In genomic region chr13:78187833-78188232, GRCm38 (mm10) we compare ENCODE assay signal across 17 mouse cellular contexts. TPM values are rescaled to one million over a fixed set of nuclear protein-coding genes. Genes with fewer than 3 reads are reported as not detected.
DNase-seq lines count a peak whose midpoint lies in the region; ATAC-seq lines count a peak whose summit lies in the region.
"Had no signal": no experiment of that assay in that cellular context is flagged by ENCODE, and none has a peak within 500 bp of the region (broad histone marks: within the 10 kb centered on the region; RNA-seq: fewer than 3 reads in every experiment).

No protein-coding gene starts in this region.

- H3K4me3 ChIP-seq in intestine, embryonic 14.5 days (ENCODE audit: low read depth, low read length) = no peak overlapping the region
- no peak overlapping the region for H3K4me3 ChIP-seq in intestine, embryonic 16.5 days (ENCODE audit: low read length)
- H3K4me3 ChIP-seq in forebrain, embryonic 13.5 days = peak overlapping the region; percentile 18
- H3K4me3 ChIP-seq in hindbrain, embryonic 13.5 days = no peak overlapping the region
- H3K4me3 ChIP-seq in midbrain, embryonic 13.5 days (replicated peaks) = peak overlapping the region; percentile 15
- H3K4me3 ChIP-seq: heart, embryonic 12.5 days had no signal

- H3K36me3 ChIP-seq in intestine, embryonic 14.5 days (ENCODE audit: control insufficient read depth, insufficient read depth, low read length) = no peaks in the 10 kb centered on the region; the same call in 1 of the 2 replicates
- H3K36me3 ChIP-seq in intestine, embryonic 16.5 days (ENCODE audit: control insufficient read depth, insufficient read depth, low read length) = no peaks in the 10 kb centered on the region
- H3K36me3 ChIP-seq in forebrain, embryonic 13.5 days (ENCODE audit: poor library complexity, severe bottlenecking) = peaks cover 51% of the 10 kb centered on the region
- H3K36me3 ChIP-seq in hindbrain, embryonic 13.5 days = peaks cover 17% of the 10 kb centered on the region
- peaks cover 19% of the 10 kb centered on the region for H3K36me3 ChIP-seq in midbrain, embryonic 13.5 days
- H3K36me3 ChIP-seq: G1E; heart, embryonic 12.5 days had no signal

- 59% methylated on average over 5 of the region's 5 CpGs for WGBS in intestine, embryonic 14.5 days
- 63% methylated on average over 5 of the region's 5 CpGs for WGBS in intestine, embryonic 16.5 days
- WGBS in forebrain, embryonic 13.5 days = 45% methylated on average over 5 of the region's 5 CpGs
- 49% methylated on average over 5 of the region's 5 CpGs for WGBS in hindbrain, embryonic 13.5 days
- WGBS in midbrain, embryonic 13.5 days = 43% methylated on average over 5 of the region's 5 CpGs

- H3K27ac ChIP-seq in intestine, embryonic 14.5 days (ENCODE audit: low read depth) = no peak overlapping the region
- no peak overlapping the region for H3K27ac ChIP-seq in intestine, embryonic 16.5 days (ENCODE audit: low read length)
- peak overlapping the region; percentile 97 for H3K27ac ChIP-seq in forebrain, embryonic 13.5 days
- H3K27ac ChIP-seq in hindbrain, embryonic 13.5 days = peak overlapping the region; percentile 75; the same call in 1 of the 2 replicates
- H3K27ac ChIP-seq in midbrain, embryonic 13.5 days = peak overlapping the region; percentile 92

- H3K4me2 ChIP-seq in intestine, embryonic 14.5 days (ENCODE audit: low read length) = no peak overlapping the region
- no peak overlapping the region for H3K4me2 ChIP-seq in intestine, embryonic 16.5 days (ENCODE audit: low read depth, low read length)
- peak overlapping the region; percentile 55 for H3K4me2 ChIP-seq in forebrain, embryonic 13.5 days
- peak overlapping the region; percentile 36 for H3K4me2 ChIP-seq in hindbrain, embryonic 13.5 days
- H3K4me2 ChIP-seq in midbrain, embryonic 13.5 days (replicated peaks) = peak overlapping the region; percentile 47
- H3K4me2 ChIP-seq: heart, embryonic 12.5 days had no signal

- H3K4me1 ChIP-seq in intestine, embryonic 14.5 days (replicated peaks; ENCODE audit: control insufficient read depth, insufficient read depth, low read length) = no peaks in the 10 kb centered on the region
- no peaks in the 10 kb centered on the region for H3K4me1 ChIP-seq in intestine, embryonic 16.5 days (ENCODE audit: control insufficient read depth, insufficient read depth, low read length)
- H3K4me1 ChIP-seq in forebrain, embryonic 13.5 days = peaks cover 81% of the 10 kb centered on the region
- H3K4me1 ChIP-seq in hindbrain, embryonic 13.5 days (replicated peaks) = peaks cover 77% of the 10 kb centered on the region
- H3K4me1 ChIP-seq in midbrain, embryonic 13.5 days (replicated peaks) = peaks cover 87% of the 10 kb centered on the region
- H3K4me1 ChIP-seq: heart, embryonic 12.5 days had no signal

- intact Hi-C loops in heart, postnatal 36 days (cut with DNase I) = loop anchor here (5.0 to 10.0 kb wide), 2 partner anchors 483 to 1141 kb away; partner anchors contain the start of gene Fam172a

- no peak overlapping the region for H3K9ac ChIP-seq in intestine, embryonic 14.5 days (ENCODE audit: low read length)
- no peak overlapping the region for H3K9ac ChIP-seq in intestine, embryonic 16.5 days (ENCODE audit: low read depth, low read length)
- peak overlapping the region; percentile 60 for H3K9ac ChIP-seq in forebrain, embryonic 13.5 days
- H3K9ac ChIP-seq in hindbrain, embryonic 13.5 days = peak overlapping the region; percentile 58
- H3K9ac ChIP-seq in midbrain, embryonic 13.5 days (replicated peaks) = peak overlapping the region; percentile 60
- H3K9ac ChIP-seq: heart, embryonic 12.5 days had no signal

- DNase-seq in intestine, embryonic 14.5 days (ENCODE audit: low spot score) = peak; percentile 44
- no peak for DNase-seq in heart, postnatal 36 days
- no peak for DNase-seq in adrenal gland, postnatal 14 days
- no peak for DNase-seq in spleen, adult 18-20 months
- DNase-seq: embryo, embryonic 11 days; kidney, adult 18-20 months; kidney, postnatal 10 days; liver; lung, adult 18-20 months had no signal

- no peak for ATAC-seq in intestine, embryonic 14.5 days (replicated peaks; ENCODE audit: low FRiP score, low TSS enrichment, low read depth)
- no peak for ATAC-seq in intestine, embryonic 16.5 days
- no peak for ATAC-seq in forebrain, embryonic 13.5 days
- ATAC-seq in hindbrain, embryonic 13.5 days (ENCODE audit: low FRiP score) = no peak
- no peak for ATAC-seq in midbrain, embryonic 13.5 days
- ATAC-seq: CD4-positive, CD25-positive, alpha-beta regulatory T cell, adult 4 months had no signal

- H3K27me3 ChIP-seq in intestine, embryonic 14.5 days (replicated peaks; ENCODE audit: control insufficient read depth, insufficient read depth, low read length) = peaks cover 86% of the 10 kb centered on the region
- H3K27me3 ChIP-seq in intestine, embryonic 16.5 days (replicated peaks; ENCODE audit: control insufficient read depth, insufficient read depth, low read length) = peaks cover 58% of the 10 kb centered on the region
- peaks cover 72% of the 10 kb centered on the region for H3K27me3 ChIP-seq in forebrain, embryonic 13.5 days
- peaks cover 19% of the 10 kb centered on the region for H3K27me3 ChIP-seq in hindbrain, embryonic 13.5 days
- peaks cover 63% of the 10 kb centered on the region for H3K27me3 ChIP-seq in midbrain, embryonic 13.5 days

- H3K9me3 ChIP-seq in intestine, embryonic 14.5 days (ENCODE audit: control insufficient read depth, low read length) = no peaks in the 10 kb centered on the region
- no peaks in the 10 kb centered on the region for H3K9me3 ChIP-seq in intestine, embryonic 16.5 days (ENCODE audit: control insufficient read depth, low read length)
- H3K9me3 ChIP-seq in forebrain, embryonic 13.5 days (replicated peaks) = no peaks in the 10 kb centered on the region
- no peaks in the 10 kb centered on the region for H3K9me3 ChIP-seq in hindbrain, embryonic 13.5 days
- no peaks in the 10 kb centered on the region for H3K9me3 ChIP-seq in midbrain, embryonic 13.5 days
- H3K9me3 ChIP-seq: G1E; heart, embryonic 12.5 days had no signal

RNA-seq across cellular contexts. Expression of gene Nr2f1, which starts 11.7 kb away (rescaled TPM):
- 3.3 and 5.2 TPM in 2 replicates for polyA plus RNA-seq in intestine, embryonic 14.5 days (2014; fragmentation: Nextera tagmentation; extraction: Ambion mirVana)
- polyA plus RNA-seq in intestine, embryonic 16.5 days (2015; fragmentation: Nextera tagmentation; extraction: Ambion mirVana) = 0.87 and 1.2 TPM in 2 replicates
- 94.7 and 112 TPM in 2 replicates for polyA plus RNA-seq in forebrain, embryonic 13.5 days (2015; fragmentation: Nextera tagmentation; extraction: Ambion mirVana)
- polyA plus RNA-seq in hindbrain, embryonic 13.5 days (2015; fragmentation: Nextera tagmentation; extraction: Ambion mirVana) = 68.9 and 71.3 TPM in 2 replicates
- 76.9 and 83.2 TPM in 2 replicates for polyA plus RNA-seq in midbrain, embryonic 13.5 days (2015; fragmentation: Nextera tagmentation; extraction: Ambion mirVana)
- 1 to 10 TPM; 3.8 to 4.1 TPM for total RNA-seq in heart, postnatal 36 days (2021)
- total RNA-seq in adrenal gland, postnatal 14 days (2021) = 19.6 and 22.0 TPM in 2 replicates
- total RNA-seq: megakaryocyte-erythroid progenitor cell, adult 5-6 weeks had no signal
- polyA plus RNA-seq: CD4-positive, CD25-positive, alpha-beta regulatory T cell, adult 4 months had no signal

Comparison
In these comparisons a context has a peak if more than half of its experiments do, and no peak if none do; other contexts are left out.
1. H3K27ac ChIP-seq: peak in forebrain, embryonic 13.5 days (single experiment), hindbrain, embryonic 13.5 days (single experiment) and midbrain, embryonic 13.5 days (single experiment); none in intestine, embryonic 14.5 days (single experiment) and intestine, embryonic 16.5 days (single experiment).
2. H3K4me2 ChIP-seq: peak in forebrain, embryonic 13.5 days (single experiment), hindbrain, embryonic 13.5 days (single experiment) and midbrain, embryonic 13.5 days (single experiment); none in intestine, embryonic 14.5 days (single experiment) and intestine, embryonic 16.5 days (single experiment).
3. H3K4me3 ChIP-seq: peak in forebrain, embryonic 13.5 days (single experiment) and midbrain, embryonic 13.5 days (single experiment); none in intestine, embryonic 14.5 days (single experiment), intestine, embryonic 16.5 days (single experiment) and hindbrain, embryonic 13.5 days (single experiment).
4. H3K9ac ChIP-seq: peak in forebrain, embryonic 13.5 days (single experiment), hindbrain, embryonic 13.5 days (single experiment) and midbrain, embryonic 13.5 days (single experiment); none in intestine, embryonic 14.5 days (single experiment) and intestine, embryonic 16.5 days (single experiment).
5. RNA of gene Nr2f1, which starts 11.7 kb away (polyA plus RNA-seq): 94.7 to 112 TPM in forebrain, embryonic 13.5 days, 76.9 to 83.2 TPM in midbrain, embryonic 13.5 days and 68.9 to 71.3 TPM in hindbrain, embryonic 13.5 days; 3.3 to 5.2 TPM in intestine, embryonic 14.5 days and 0.87 to 1.2 TPM in intestine, embryonic 16.5 days; every median in the first group is over 10 times any median in the second.